Mouse (Mus musculus) heart, adult 18-20 months (tissue): Measurements from ENCODE around the gene Slc38a3. TPM values are rescaled to one million over a fixed set of nuclear protein-coding genes. Genes with fewer than 3 reads are reported as not detected.
A peak's percentile ranks its signal among the peaks of the same experiment; 100 is the strongest.

Experiments used
- DNase-seq, 2 experiments: peaks; one replicate each; pipeline ENCODE4 v3.0.0; 2021 to 2022; ENCODE audit warnings: mixed read lengths in 1 of 2
- total RNA-seq, 2 experiments: library from RNA; stranded (reverse); gene quantifications; 2 replicates each; pipeline ENCODE4 v1.2.3; 2021

Gene Slc38a3
- total RNA-seq, 2 experiments from 2014 or later, result 48.3 to 61.0 TPM

DNA sequence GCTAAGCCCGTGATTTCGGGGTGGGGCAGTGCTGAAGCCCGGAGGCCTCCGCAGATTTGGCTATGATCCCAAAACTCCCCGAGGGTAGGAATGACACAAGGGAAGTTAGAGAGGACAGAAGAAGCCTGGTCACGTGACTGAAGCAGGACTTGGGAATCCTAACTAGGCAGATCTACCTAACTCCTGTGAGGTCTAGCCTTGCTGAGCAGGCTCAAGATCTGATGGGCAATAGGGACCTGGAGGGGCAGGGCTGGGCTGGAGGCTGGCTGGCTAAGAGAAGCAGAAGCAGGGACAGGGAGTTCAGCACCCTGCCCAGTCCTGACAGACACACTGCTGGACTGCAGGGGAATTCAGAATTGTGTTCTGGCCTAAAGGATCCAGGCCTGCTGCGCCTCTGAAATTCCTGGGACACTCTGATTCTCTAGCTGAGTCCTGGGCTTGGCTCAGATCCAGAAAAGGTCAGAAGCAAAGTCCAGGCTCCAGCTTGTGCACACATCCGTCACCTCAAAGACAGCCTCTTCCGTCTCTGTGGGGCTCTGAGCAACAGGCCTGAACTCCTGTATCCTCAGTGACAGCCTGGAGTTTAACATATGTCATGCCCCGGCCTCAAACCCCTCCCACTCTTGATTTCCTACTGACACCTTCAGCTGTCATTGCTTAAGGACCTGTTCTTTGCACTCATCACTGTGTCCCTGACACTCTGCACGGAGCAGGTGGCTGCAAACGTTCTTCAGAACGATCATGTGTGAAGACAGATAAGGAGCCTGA, 50.4 kb downstream of the Slc38a3 start:
- peak; percentile 77 to 85 for DNase-seq

DNA sequence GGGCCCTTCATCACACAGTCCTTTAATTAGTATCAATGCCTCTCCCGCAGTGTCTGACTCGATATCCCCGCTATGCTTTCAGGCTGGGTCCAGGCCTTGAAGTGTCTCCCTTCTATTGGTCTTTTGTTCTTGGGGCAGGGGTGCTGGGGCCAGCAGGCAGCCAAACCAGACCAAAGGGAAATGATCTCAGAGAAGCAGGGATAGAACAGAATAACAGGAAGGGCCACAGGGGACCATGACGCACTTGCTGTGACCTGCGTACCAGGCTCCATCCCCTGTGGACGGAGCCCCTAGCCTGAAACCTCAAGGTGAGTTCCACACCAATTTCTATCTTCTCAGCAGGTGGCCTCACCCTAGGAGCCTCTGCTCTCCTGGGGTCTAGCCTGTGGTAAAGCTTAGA, 51.2 kb downstream of the Slc38a3 start:
- DNase-seq, result peak in 1 of 2 experiments; percentile 38

DNA sequence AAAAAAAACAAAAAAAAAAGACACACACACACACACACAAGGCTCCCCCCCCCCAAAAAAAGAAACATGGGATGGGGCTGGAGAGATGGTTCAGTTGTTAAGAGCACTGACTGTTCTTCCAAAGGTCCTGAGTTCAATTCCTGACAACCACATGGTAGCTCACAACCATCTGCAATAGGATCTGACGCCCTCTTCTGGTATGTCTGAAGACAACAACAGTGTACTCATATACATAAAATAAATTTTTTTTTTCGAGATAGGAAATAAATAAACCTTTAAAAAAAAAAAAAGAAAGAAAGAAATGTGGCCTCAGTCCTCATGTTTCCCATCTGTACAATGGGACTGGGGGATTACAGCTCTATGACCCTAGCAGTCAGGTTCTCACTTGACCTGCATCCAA, 51.9 kb downstream of the Slc38a3 start:
- no peak for DNase-seq

DNA sequence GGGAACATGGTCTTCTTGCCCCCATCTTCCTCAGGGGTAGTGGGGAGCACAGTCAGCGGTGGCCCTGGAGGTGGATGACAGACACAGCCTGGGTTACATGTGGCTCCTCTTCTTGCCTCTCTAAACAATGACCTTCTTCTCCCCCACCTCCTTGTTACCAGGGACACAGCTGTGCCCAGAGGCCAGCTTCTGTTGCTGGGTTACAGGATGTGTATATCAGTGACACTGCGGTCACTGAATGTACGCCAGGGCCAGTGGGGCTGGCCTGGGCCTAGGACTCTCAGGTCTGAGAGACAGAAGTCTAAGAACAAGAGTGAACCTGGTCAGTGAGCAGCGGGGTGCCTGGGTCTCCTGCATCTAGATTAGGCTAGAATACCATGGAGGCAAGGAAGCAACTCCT, 54.3 kb downstream of the Slc38a3 start:
- peak in 1 of 2 experiments; percentile 44 for DNase-seq

DNA sequence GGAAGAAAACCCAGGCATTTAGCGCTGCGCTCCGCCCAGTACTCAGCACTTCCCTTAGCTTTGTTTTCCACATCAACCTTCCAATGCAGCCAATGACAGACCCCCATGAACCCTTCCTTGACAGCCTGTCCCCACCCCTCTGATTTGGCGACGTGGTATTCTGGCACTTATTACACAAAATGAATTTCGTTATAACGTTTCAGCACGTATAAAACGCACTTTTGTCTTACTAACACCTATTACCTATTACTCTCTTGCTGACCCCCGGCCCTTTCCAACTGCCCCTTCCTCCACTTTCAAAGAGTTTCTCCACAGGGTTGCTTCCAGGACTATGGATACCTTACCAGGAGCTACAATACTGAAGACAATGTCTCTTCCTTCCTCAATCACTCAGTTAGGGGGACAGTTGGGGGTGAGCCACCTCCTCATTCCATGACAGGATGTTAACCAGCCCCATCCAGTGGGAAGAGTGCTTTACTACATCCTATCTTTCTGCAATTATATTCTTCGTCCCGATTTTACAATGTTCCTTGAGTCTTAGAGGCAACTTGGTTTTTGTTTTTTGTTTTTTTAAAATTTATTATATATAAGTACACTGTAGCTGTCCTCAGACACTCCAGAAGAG, 56.3 kb downstream of the Slc38a3 start:
- no peak for DNase-seq

DNA sequence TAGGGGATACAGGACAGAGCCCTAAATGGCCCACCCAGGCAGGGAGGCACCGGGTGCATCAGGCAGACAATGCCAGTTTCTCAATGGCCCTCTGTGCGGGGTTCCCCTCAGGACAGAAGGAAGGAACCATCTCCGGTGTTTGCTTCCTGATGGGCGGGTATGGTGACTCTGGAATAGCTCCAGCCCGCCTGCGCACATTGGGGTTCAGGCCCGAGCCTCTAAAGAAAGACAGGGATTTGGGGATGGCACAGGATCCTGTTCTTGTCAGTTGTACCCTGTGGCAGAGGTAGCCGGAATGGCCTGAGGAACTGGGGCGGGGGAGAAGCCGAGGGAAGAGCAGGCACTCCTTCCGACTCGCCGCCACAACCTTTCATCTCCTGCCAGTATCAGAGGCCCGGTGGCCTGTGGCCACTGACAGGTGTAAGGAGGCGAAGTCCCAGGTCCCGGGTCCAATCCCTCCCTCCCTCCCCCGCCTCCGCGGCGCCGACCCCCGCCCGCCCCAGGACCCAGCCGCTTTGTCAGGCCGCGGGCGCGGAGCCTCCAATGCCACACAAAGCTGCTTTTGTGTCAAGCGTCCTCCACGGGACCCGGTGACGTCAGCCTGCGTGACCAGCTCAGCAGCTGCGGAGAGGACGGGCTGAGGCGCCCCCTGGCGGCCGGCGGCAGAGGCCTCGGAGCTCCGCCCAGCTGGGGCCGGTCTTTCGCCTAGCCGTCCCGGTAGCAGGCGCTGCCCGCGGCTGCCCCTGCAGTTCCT, 57.0 kb downstream of the Slc38a3 start:
- DNase-seq, result peak; percentile 99

DNA sequence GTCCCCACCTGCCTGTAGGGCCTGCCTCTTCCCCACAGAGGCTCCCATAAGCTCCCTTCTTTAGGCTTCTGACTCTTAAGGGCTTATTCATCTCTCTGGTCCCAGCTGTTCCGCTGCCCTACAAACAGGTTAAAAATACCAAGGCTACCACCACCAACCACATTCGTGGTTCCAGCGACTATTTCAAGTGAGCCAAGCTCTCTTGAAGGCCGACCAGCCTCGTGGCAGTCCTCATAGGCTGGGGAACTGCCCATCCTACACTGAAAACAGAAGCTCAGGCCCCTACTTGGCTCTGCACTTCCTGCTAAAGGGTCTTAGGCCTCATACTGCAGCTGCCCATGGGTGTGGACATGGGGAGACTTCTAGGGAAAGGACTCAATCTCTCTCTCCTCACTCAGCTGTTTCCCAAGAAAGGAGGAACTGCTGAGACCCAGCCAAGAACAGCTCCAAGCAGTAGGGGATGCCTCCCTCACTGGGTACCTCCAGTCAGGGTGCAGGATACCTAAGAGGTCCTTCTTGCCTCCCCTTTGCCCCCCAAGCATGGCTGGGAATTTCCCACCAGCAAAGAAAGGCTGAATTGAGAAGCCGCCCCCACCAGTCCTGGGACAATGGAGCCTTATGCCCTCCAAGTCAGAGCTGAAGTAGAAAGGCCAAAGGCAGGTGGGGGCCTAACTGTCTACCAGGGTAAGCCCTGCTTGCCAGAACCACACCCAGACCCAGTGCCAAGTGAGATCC, 57.7 kb downstream of the Slc38a3 start:
- DNase-seq, result peak; percentile 58 to 66

DNA sequence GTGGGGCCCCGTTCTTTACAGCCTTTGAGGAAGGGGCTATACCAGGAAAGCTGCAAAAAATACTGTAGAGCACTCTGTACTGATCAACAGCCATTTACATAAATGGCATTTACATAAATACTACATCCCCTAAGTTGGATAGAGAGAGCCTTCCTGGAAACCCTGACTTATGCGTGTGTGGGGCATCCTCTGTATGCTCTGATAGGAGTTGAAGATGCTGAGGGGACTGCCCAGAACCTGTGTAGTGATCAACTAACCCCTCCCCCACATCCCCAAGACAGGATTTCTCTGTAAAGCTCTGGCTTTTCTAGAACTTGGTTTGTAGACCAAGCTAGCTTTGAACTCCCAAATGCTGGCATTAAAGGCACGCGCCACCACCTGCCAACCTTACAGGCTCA, 59.9 kb downstream of the Slc38a3 start:
- no peak for DNase-seq

DNA sequence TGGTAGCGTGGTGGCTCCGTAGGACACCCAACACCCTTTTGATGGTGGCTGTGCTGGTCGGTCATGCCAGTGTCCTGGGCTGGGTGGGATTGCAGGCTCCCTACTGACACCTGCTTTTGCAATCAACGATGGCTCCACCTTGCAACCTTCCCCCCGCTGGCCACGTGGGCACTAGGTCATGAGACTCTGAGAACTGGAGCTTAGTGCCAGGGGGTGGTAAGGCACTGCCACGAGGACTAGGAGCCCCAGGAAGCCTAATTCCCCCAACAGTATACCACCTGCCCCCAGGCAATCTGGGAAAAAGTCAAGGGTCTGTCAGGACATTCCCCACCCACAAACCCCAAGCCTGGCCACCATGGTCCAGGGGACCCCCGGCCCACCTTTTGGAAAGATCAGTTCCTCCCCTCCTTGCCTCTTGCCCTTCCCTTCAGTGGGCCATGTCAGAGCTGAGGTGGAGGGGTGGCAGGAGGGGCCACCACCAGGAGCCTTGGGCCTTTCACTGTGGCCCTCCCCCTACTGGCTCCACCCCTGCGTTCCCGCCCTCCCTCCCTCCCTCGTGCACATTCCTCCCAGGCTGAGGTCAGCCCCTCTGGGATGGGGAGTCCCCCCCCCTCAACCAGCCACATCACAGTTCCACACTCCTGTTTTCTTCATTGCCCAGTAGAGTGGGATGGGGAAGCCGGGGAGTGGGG, 60.4 kb downstream of the Slc38a3 start, which contains the start of gene Sema3b:
Gene Sema3b (minus strand): TSS at position 489 of the 692 bp plus-strand sequence.
- peak in 1 of 2 experiments; percentile 50 for DNase-seq

DNA sequence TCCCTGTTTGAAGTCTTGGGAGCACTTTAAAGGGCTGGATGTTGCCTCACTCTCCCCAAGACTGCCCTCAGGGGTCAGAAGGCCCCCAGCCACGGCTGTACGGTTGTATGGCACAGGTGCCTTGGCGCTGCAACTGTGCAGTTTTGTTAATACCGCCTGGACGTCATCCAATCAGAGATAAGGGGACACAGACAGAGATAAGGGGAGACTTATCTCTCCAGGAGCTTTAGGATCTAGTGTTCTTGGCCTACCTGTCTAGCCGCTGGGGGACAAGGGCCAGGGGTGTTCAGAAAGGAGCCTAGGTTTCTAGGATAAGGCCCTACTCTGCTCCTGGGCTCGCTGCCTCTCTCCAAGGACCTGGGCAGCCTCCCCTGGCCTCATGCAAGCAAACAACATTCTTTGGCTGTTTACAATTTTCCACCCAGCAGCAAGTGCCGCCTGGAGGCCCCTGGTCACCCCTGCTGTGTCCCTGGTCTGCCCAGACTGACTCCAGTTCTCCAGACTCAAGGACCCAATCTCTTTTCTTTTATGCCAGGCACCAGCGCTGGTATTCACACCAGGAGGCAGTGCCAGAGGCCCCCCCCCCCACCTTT, 61.6 kb downstream of the Slc38a3 start:
- no peak for DNase-seq

DNA sequence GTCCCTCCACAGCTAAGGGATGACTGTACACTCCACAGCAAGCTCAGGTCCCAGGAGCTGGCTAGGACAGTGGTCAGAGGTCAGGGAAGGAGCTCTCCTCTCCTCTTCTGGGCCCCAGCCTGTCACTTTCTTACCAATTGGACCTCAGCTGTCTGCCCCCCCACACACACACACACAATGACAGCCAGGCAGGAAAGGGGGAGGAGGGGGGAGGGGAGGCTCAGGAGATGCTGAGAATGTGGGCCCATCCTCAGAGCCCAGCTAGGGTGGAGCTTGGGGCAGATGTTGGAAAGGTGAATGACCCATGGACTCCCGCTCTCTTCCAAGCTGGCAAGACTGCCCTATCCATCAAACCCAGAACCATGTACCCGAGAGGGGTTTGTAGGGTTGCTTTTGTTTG, 62.3 kb downstream of the Slc38a3 start:
- DNase-seq, result no peak

DNA sequence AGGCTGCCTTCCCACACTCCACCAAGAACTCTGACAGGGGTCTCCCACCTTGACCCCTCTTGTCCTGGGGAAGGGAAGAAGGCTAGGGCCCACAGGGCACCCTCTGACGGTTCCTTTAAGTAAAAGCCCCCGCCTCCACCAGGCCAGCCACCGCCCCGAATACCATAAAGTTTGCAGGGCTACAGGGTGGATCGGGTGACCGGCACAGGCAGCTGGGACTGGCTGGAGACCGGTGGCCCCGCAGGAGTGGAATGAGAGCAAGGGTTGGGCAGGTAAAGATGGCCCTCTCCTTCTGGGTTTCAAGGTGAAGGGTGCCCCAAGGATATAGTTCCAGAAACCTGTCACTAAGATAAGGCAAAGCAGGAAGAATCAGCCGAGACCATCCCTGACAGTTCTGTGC, 62.7 kb downstream of the Slc38a3 start:
- no peak for DNase-seq

DNA sequence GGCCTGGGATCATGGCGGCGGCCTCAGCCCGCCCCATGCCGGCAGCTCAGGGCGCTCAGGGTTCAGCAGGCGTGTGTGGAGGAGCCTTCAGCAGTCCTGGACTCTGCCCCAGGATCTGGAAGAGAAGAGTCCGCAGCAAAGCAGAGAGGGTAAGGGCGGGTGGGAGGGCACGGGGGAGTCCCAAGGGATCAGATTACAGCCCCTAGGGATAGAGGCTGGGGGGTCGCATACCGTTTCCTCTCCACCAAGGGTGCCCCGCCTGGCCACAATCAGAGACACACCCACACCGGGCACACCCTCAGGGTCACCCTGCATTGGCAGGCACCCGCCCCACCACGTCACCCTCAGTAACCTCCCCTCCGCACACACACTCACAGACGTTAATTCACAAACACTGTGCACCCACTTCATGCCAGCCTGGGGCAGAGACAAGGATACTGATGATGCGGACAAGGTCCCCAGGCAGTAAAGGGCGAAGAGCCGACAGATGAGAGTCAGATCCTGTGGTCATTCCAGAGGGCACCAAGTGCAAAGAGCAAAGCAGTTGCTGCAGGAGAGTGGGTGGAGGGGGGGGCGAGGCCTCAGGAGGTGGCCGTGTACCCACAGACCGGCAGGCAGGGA, 64.2 kb downstream of the Slc38a3 start:
- DNase-seq, result no peak

DNA sequence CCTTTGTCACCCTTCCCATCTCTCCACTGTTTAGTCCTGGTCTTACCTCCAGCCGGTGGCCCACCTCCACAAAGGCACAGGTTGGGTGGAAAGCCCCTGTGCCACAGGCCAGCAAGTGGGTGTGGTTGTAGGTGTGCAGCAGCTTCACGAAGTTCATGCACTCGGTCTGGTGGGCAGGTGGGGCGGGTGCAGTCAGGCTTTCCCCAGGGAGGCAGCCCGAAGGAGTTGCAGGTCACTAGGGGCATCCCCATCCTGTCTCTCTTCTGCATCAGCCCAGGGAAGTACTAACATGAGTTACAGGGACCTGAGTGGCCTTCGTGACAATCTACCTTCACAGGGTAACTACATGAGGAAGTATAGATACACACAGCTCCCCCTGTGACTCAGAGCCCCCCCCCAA, 66.1 kb downstream of the Slc38a3 start:
- no peak for DNase-seq

DNA sequence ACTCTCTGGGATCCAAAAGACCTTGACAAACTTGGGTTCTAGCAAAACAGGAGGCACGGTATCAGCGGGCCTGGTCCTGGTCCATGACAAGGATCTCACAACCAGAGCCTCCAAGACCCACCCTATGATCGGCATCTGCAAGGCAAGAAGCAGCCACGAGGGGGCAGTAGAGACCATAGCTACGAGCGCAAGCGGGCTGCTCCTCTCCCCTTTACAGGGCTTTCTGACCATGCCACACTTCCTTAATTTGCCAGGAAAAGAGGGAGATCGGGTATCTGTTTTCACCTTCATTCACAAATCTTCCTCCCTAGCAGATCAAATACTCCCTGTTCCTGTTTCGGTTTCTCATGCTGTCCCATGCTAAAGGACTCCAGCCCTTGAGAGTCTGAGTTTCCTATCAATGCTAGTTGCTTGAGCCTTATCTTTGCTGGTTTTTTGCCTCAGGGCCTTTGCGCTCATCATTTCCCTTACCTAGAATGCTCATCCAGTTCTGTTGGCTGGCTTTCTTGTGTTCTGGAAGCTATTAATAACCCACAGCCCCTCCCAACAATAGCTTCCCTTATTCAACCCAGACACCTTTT, 67.2 kb downstream of the Slc38a3 start:
- peak; percentile 91 to 98 for DNase-seq

DNA sequence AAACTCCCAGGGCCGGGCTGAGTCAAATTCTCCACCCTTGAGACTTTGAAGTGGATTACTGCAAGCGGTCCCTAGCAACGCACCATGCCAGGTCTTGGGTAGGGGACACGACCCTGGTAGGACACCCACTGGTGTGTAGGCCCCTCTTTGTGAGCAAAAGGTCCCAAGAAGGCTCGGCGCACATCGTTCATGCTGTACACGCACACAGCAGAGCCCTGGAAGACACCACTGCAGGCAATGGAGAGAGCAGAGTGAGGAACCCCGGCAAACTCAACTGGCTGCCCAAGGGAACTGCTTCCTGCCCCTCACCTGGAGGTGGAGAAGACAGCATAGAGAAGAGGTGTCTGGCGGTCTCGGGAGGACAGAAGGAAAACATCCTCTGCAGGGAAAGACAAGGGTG, 68.1 kb downstream of the Slc38a3 start:
- no peak for DNase-seq

DNA sequence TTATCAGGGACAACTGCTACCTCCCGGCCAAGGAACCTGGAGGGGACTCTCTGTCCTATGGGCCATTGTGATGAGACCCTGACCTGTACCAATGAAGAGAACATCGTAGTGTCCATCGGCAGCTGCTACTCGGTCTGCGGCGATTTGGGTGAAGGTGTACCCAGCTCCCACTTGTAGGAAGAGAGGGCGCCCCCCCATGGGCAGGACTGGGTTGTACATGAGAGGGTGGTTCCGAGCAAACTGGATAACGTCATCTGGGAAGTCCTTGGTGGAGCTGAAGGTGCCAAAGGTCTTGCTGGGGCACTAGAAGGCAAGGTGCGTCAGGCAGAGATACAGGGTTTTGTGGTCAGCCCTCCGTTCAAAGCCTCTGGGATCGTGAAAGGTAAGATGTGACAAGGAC, 68.6 kb downstream of the Slc38a3 start:
- DNase-seq, result no peak
